Mouse (Mus musculus) megakaryocyte, embryonic 14.5 days (primary cell): Measurements from ENCODE around the gene Ribc1. TPM values are rescaled to one million over a fixed set of nuclear protein-coding genes. Genes with fewer than 3 reads are reported as not detected.

Experiments
- H3K27me3 ChIP-seq: replicated peaks from 2 replicates; pipeline ENCODE3; 2012; ENCODE audit warnings: inconsistent platforms
- H3K36me3 ChIP-seq: replicated peaks from 2 replicates; pipeline ENCODE3; 2012; ENCODE audit warnings: low read length, inconsistent platforms, mixed read lengths
- H3K4me1 ChIP-seq: 2 replicates; pipeline ENCODE4 v1.6.1; 2012; ENCODE audit warnings: inconsistent platforms
- H3K4me3 ChIP-seq: replicated peaks from 2 replicates; pipeline ENCODE3; 2012; ENCODE audit warnings: moderate library complexity, mild to moderate bottlenecking, inconsistent platforms
- H3K9me3 ChIP-seq: 2 replicates; pipeline ENCODE4 v1.6.1; 2012; ENCODE audit warnings: inconsistent platforms
- FLI1 ChIP-seq: IDR thresholded peaks from 2 replicates; pipeline ENCODE4 v1.6.1; 2012; ENCODE audit warnings: low read length, inconsistent platforms, mixed read lengths
- GATA1 ChIP-seq: IDR thresholded peaks from 3 replicates; pipeline ENCODE4 v1.6.1; 2012; ENCODE audit warnings: mixed read lengths, low read length, inconsistent platforms, borderline replicate concordance
- polyA plus RNA-seq: library from polyadenylated mRNA; stranded (reverse); fragments of >175 nt; gene quantifications from 2 replicates; pipeline ENCODE4 v1.2.3, GENCODE M21; 2012; ENCODE audit warnings: low replicate concordance; ENCODE audit not compliant: insufficient read depth

Ribc1 gene
- polyA plus RNA-seq: 1.1 and 1.6 TPM in 2 replicates

DNA sequence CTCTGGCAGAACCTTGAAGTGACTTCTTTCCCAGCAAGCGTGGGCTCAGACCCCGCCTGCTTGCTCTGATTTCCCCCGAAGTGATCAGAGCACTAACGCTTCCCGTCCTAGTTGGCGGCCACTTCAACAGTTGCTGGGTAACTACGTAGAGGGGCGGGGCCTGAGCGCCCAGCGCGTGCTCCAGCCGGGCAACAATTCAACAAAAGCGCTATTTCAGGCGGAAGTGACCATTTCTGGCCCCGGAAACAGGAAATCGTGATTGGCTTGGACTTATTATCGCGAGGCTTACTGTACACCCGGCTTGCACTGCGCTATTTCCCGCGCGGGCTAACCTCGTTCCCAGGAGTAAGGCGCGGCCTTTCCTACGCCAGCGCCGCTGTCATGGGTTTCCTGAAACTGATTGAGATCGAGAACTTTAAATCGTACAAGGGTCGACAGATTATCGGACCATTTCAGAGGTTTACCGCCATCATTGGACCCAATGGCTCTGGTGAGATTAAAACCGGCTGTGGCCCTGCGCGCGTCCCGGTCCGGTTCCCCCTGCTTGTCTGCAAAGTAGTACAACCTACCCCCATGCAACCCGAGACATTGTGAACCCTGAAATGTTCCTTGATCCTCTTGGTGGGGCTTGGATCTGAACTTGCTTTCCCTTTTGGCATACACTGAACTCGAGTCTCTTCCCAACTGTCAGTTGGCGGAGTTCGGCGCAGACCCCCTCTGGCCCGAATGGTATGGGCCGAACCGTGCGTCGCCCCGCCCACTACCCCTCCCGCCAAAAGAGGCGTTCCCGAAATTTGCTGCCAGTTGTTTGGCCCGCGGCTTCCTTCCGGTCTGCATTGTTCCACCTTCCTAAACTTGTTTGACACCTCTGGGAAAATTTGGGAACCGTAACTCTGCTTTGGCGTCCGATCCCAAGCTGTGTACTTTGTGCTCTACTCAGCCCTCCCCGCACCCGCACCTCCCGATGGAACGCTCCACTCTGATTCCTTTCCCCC lies at the start of gene Ribc1, which contains the start of gene Smc1a:
TSS of gene Ribc1 (minus strand) at position 145 of the 995 bp plus-strand sequence.
TSS of gene Smc1a (plus strand) at position 278 of the 995 bp plus-strand sequence.
- peaks cover 10% of the 10 kb centered on the region for H3K36me3 ChIP-seq
- H3K27me3 ChIP-seq: peaks cover 16% of the 10 kb centered on the region
- TF ChIP-seq GATA1 (no peak), FLI1 (peak; percentile 52; the same call in 1 of the 2 replicates)
- H3K4me3 ChIP-seq: peak within 1 kb of the TSS; percentile 94
- peaks cover 15% of the 10 kb centered on the region for H3K9me3 ChIP-seq
- H3K4me1 ChIP-seq: peaks cover 12% of the 10 kb centered on the region

- Histone ChIP-seq H3K27me3 (peaks cover 16% of the 10 kb centered on the region), H3K9me3 (no peaks in the 10 kb centered on the region), H3K36me3 (peaks cover 37% of the 10 kb centered on the region), H3K4me3 (no peak overlapping the region), H3K4me1 (peaks cover 16% of the 10 kb centered on the region)
- no peak for TF ChIP-seq GATA1
- TF ChIP-seq FLI1: no peak
Observed at GRCm38 (mm10) chrX:152065674-152066073, 49.6 kb upstream of the Ribc1 start.

DNA sequence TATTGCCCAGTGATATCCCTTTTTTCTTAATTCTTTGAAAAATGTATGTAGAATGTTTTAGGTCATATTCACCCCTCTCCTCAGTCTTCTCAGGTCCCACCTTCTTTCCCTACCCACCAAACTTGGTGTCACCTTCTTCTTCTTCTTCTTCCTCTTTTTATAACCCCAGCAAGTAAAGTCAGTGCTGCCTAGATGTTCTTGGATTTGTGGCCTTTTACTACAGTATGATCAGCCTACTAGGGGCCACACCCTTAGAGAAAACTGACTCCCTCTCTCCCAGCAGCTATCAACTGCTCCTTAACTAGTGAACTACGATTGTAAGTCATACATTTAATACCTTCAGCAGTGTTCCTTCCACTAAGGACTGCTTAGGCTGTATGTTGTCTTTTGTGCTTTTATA lies 38.0 kb upstream of the Ribc1 start:
- no peaks in the 10 kb centered on the region for H3K4me1 ChIP-seq
- no peaks in the 10 kb centered on the region for H3K9me3 ChIP-seq
- H3K27me3 ChIP-seq: peaks cover 11% of the 10 kb centered on the region
- TF ChIP-seq GATA1: no peak
- TF ChIP-seq FLI1: no peak
- no peak overlapping the region for H3K4me3 ChIP-seq
- H3K36me3 ChIP-seq: peaks cover 63% of the 10 kb centered on the region

GRCm38 (mm10) chrX:152052546-152052945 lies 36.5 kb upstream of the Ribc1 start:
- Histone ChIP-seq H3K27me3 (peaks cover 9% of the 10 kb centered on the region), H3K4me1 (no peaks in the 10 kb centered on the region), H3K4me3 (no peak overlapping the region), H3K9me3 (no peaks in the 10 kb centered on the region), H3K36me3 (peaks cover 65% of the 10 kb centered on the region)
- no peak for TF ChIP-seq GATA1
- no peak for TF ChIP-seq FLI1

DNA sequence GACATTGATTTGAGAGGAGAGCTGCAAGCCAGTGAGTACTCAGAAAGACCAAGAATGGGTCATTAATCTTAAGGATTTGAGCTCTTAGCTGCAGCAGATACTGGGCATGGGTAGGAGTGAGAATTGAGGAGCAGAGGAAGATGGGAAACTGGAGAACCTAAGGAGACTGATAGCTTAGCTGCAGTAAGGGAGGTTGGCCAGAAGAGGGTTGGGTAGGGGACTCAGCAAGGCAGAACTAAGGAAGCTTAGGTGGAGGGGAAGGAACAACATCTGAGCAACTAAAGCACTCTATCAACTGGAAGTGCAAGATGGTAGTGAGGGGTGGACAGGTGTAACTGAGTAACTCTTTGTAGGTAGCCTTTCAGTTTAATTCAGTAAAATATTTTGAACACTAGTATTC lies 31.1 kb upstream of the Ribc1 start:
- H3K9me3 ChIP-seq: no peaks in the 10 kb centered on the region
- H3K36me3 ChIP-seq: peaks cover 69% of the 10 kb centered on the region
- no peak overlapping the region for H3K4me3 ChIP-seq
- TF ChIP-seq GATA1 (no peak), FLI1 (no peak)
- peaks cover 9% of the 10 kb centered on the region for H3K27me3 ChIP-seq
- H3K4me1 ChIP-seq: no peaks in the 10 kb centered on the region

DNA sequence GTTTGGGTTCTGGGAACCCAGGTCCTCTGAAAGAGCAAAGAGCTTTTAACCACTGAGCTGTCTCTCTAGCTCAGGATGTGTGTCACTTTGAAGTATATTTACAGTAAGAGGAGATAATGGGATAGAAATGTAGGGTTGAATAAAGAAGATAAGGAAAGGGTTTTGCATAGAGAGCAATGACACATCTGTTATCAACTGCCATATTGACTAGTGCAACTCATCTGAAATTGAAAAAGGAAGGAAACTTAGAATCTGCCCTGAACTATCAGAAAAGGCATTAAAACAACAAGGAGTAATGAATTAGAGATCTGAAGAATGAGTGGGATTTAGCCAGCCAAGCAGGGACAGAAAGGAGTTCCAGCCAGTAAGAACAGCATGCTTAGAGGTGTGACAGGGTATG lies 23.8 kb upstream of the Ribc1 start:
- peaks cover 21% of the 10 kb centered on the region; the same call in 1 of the 2 replicates for H3K4me1 ChIP-seq
- no peak for TF ChIP-seq GATA1
- no peak for TF ChIP-seq FLI1
- H3K9me3 ChIP-seq: no peaks in the 10 kb centered on the region
- peaks cover 11% of the 10 kb centered on the region for H3K27me3 ChIP-seq
- no peak overlapping the region for H3K4me3 ChIP-seq
- H3K36me3 ChIP-seq: peaks cover 65% of the 10 kb centered on the region

- peaks cover 11% of the 10 kb centered on the region for H3K27me3 ChIP-seq
- H3K4me1 ChIP-seq: peaks cover 23% of the 10 kb centered on the region
- TF ChIP-seq FLI1: no peak
- H3K9me3 ChIP-seq: peaks cover 11% of the 10 kb centered on the region
- peaks cover 17% of the 10 kb centered on the region for H3K36me3 ChIP-seq
- H3K4me3 ChIP-seq: peak overlapping the region; percentile 76
Observed at GRCm38 (mm10) chrX:152019294-152019693, 3.2 kb upstream of the Ribc1 start.

GRCm38 (mm10) chrX:152017186-152017585 lies 1.1 kb upstream of the Ribc1 start:
- Histone ChIP-seq H3K36me3 (peaks cover 10% of the 10 kb centered on the region), H3K4me3 (peak overlapping the region; percentile 94), H3K27me3 (peaks cover 16% of the 10 kb centered on the region), H3K4me1 (peaks cover 13% of the 10 kb centered on the region), H3K9me3 (peaks cover 15% of the 10 kb centered on the region)
- TF ChIP-seq FLI1 (no peak), GATA1 (no peak)

GRCm38 (mm10) chrX:152015752-152016150 lies 344 bp downstream of the Ribc1 start:
- Histone ChIP-seq H3K27me3 (peaks cover 19% of the 10 kb centered on the region), H3K9me3 (peaks cover 15% of the 10 kb centered on the region), H3K4me1 (peaks cover 6% of the 10 kb centered on the region), H3K4me3 (peak overlapping the region; percentile 94), H3K36me3 (peaks cover 10% of the 10 kb centered on the region)
- TF ChIP-seq FLI1: no peak

DNA sequence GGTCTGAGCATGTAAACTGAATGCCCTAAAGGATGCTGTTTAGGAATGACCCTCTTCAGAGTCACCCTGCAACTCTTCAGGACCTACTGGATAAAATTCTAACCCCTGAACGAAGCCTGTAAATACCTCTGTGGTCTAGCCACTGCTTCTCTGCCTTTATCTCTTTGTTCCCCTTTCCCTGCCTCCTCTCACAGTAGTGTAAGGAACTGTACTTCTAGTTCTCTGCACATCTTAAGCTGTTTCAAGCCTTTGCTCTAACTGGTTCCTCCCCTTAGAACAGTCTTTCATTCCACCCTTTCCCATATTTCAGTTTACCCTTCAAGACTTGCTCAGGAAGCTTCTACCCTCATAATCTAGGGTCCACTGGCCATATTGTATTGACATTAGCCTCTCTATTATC lies 8.2 kb downstream of the Ribc1 start:
- TF ChIP-seq GATA1 (no peak), FLI1 (no peak)
- Histone ChIP-seq H3K9me3 (no peaks in the 10 kb centered on the region), H3K27me3 (peaks cover 28% of the 10 kb centered on the region), H3K4me3 (no peak overlapping the region), H3K4me1 (peaks cover 3% of the 10 kb centered on the region; the same call in 1 of the 2 replicates), H3K36me3 (peaks cover 57% of the 10 kb centered on the region)
